Mouse (Mus musculus): ENCODE results near the gene Bdkrb2. TPM values are rescaled to one million over a fixed set of nuclear protein-coding genes. Genes with fewer than 3 reads are reported as not detected.

Gene Bdkrb2
- polyA plus RNA-seq, 1 experiment from 2014 or later = 0.64 TPM

- Histone ChIP-seq H3K4me1 (replicated peaks) (peaks cover 29% of the 10 kb centered on the region), H3K36me3 (no peaks in the 10 kb centered on the region), H3K27ac (no peak overlapping the region), H3K9me3 (no peaks in the 10 kb centered on the region), H3K4me3 (no peak overlapping the region), H3K27me3 (ENCODE audit: insufficient read depth, poor library complexity, severe bottlenecking) (peaks cover 35% of the 10 kb centered on the region)
- WGBS = 85% methylated on average over 6 of the region's 6 CpGs
- no peak for DNase-seq (ENCODE audit: low spot score)
Measured at GRCm38 (mm10) chr12:105548881-105549280, 14.1 kb upstream of the Bdkrb2 start.

GRCm38 (mm10) chr12:105549835-105550802 lies 12.9 kb upstream of the Bdkrb2 start:
- no peak for DNase-seq (ENCODE audit: low spot score)
- Histone ChIP-seq H3K36me3 (no peaks in the 10 kb centered on the region), H3K4me1 (replicated peaks) (peaks cover 41% of the 10 kb centered on the region), H3K4me3 (no peak overlapping the region), H3K27me3 (ENCODE audit: insufficient read depth, poor library complexity, severe bottlenecking) (peaks cover 31% of the 10 kb centered on the region), H3K27ac (no peak overlapping the region), H3K9me3 (no peaks in the 10 kb centered on the region)
- WGBS = 80% methylated on average over 4 of the region's 4 CpGs

GRCm38 (mm10) chr12:105551551-105551989 lies 11.5 kb upstream of the Bdkrb2 start:
- Histone ChIP-seq H3K27ac (no peak overlapping the region), H3K27me3 (ENCODE audit: insufficient read depth, poor library complexity, severe bottlenecking) (peaks cover 30% of the 10 kb centered on the region), H3K36me3 (no peaks in the 10 kb centered on the region), H3K4me1 (replicated peaks) (peaks cover 36% of the 10 kb centered on the region), H3K9me3 (no peaks in the 10 kb centered on the region), H3K4me3 (no peak overlapping the region)
- 69% methylated on average over 6 of the region's 6 CpGs for WGBS
- DNase-seq (ENCODE audit: low spot score) = no peak

- H3K4me3 ChIP-seq = no peak overlapping the region
- peaks cover 27% of the 10 kb centered on the region for H3K4me1 ChIP-seq (replicated peaks)
- H3K27me3 ChIP-seq (ENCODE audit: insufficient read depth, poor library complexity, severe bottlenecking) = peaks cover 4% of the 10 kb centered on the region; the same call in 1 of the 2 replicates
- WGBS = 80% methylated on average over 8 of the region's 8 CpGs
- no peaks in the 10 kb centered on the region for H3K9me3 ChIP-seq
- DNase-seq (ENCODE audit: low spot score) = no peak
- H3K27ac ChIP-seq = 0 out of 2 replicates have a peak overlapping the region, but pooled peaks have one; percentile 1
- no peaks in the 10 kb centered on the region for H3K36me3 ChIP-seq
Measured at GRCm38 (mm10) chr12:105554151-105554772, 8.8 kb upstream of the Bdkrb2 start.

GRCm38 (mm10) chr12:105555172-105555571 lies 7.9 kb upstream of the Bdkrb2 start:
- WGBS = 65% methylated on average over 5 of the region's 5 CpGs
- H3K4me1 ChIP-seq (replicated peaks) = peaks cover 24% of the 10 kb centered on the region
- no peak for DNase-seq (ENCODE audit: low spot score)
- H3K27ac ChIP-seq = no peak overlapping the region; the same call in 1 of the 2 replicates
- no peak overlapping the region for H3K4me3 ChIP-seq
- 0 out of 2 replicates have a peak, but pooled peaks cover under 1% of the 10 kb centered on the region for H3K27me3 ChIP-seq (ENCODE audit: insufficient read depth, poor library complexity, severe bottlenecking)
- H3K36me3 ChIP-seq = no peaks in the 10 kb centered on the region
- H3K9me3 ChIP-seq = no peaks in the 10 kb centered on the region

GRCm38 (mm10) chr12:105557250-105557925 lies 5.6 kb upstream of the Bdkrb2 start:
- H3K36me3 ChIP-seq = no peaks in the 10 kb centered on the region
- no peak for DNase-seq (ENCODE audit: low spot score)
- H3K4me3 ChIP-seq = no peak overlapping the region
- H3K4me1 ChIP-seq (replicated peaks) = peaks cover 40% of the 10 kb centered on the region
- no peaks in the 10 kb centered on the region for H3K9me3 ChIP-seq
- H3K27me3 ChIP-seq (ENCODE audit: insufficient read depth, poor library complexity, severe bottlenecking) = peaks cover 21% of the 10 kb centered on the region
- 71% methylated on average over 7 of the region's 7 CpGs for WGBS
- H3K27ac ChIP-seq = no peak overlapping the region

- H3K36me3 ChIP-seq = no peaks in the 10 kb centered on the region
- DNase-seq (ENCODE audit: low spot score) = no peak
- no peak overlapping the region for H3K27ac ChIP-seq
- no peaks in the 10 kb centered on the region for H3K9me3 ChIP-seq
- peaks cover 41% of the 10 kb centered on the region for H3K4me1 ChIP-seq (replicated peaks)
- peaks cover 58% of the 10 kb centered on the region for H3K27me3 ChIP-seq (ENCODE audit: insufficient read depth, poor library complexity, severe bottlenecking)
- H3K4me3 ChIP-seq = no peak overlapping the region
- 55% methylated on average over 8 of the region's 8 CpGs for WGBS
Measured at GRCm38 (mm10) chr12:105561007-105561534, 2.0 kb upstream of the Bdkrb2 start.

GRCm38 (mm10) chr12:105562056-105562820 lies 788 bp upstream of the Bdkrb2 start:
- Histone ChIP-seq H3K27me3 (ENCODE audit: insufficient read depth, poor library complexity, severe bottlenecking) (peaks cover 62% of the 10 kb centered on the region), H3K4me1 (replicated peaks) (peaks cover 36% of the 10 kb centered on the region), H3K4me3 (peak overlapping the region; percentile 51), H3K9me3 (peaks cover 6% of the 10 kb centered on the region; the same call in 1 of the 2 replicates), H3K36me3 (no peaks in the 10 kb centered on the region), H3K27ac (no peak overlapping the region)
- 31% methylated on average over 8 of the region's 8 CpGs for WGBS
- DNase-seq (ENCODE audit: low spot score) = no peak

- H3K4me1 ChIP-seq (replicated peaks) = peaks cover 36% of the 10 kb centered on the region
- peak overlapping the region; percentile 51 for H3K4me3 ChIP-seq
- H3K27ac ChIP-seq = no peak overlapping the region
- peaks cover 62% of the 10 kb centered on the region for H3K27me3 ChIP-seq (ENCODE audit: insufficient read depth, poor library complexity, severe bottlenecking)
- H3K36me3 ChIP-seq = no peaks in the 10 kb centered on the region
- H3K9me3 ChIP-seq = peaks cover 6% of the 10 kb centered on the region; the same call in 1 of the 2 replicates
- 9% methylated on average over 25 of the region's 25 CpGs for WGBS
- no peak for DNase-seq (ENCODE audit: low spot score)
Measured at GRCm38 (mm10) chr12:105563726-105564275, 775 bp downstream of the Bdkrb2 start.

- 83% methylated on average over 5 of the region's 5 CpGs for WGBS
- Histone ChIP-seq H3K4me1 (replicated peaks) (peaks cover 36% of the 10 kb centered on the region), H3K36me3 (no peaks in the 10 kb centered on the region), H3K27me3 (ENCODE audit: insufficient read depth, poor library complexity, severe bottlenecking) (peaks cover 62% of the 10 kb centered on the region), H3K9me3 (peaks cover 6% of the 10 kb centered on the region; the same call in 1 of the 2 replicates), H3K4me3 (no peak overlapping the region), H3K27ac (no peak overlapping the region)
- no peak for DNase-seq (ENCODE audit: low spot score)
Measured at GRCm38 (mm10) chr12:105565221-105565620, 2.2 kb downstream of the Bdkrb2 start.

GRCm38 (mm10) chr12:105571867-105572266 lies 8.8 kb downstream of the Bdkrb2 start:
- Histone ChIP-seq H3K4me1 (replicated peaks) (no peaks in the 10 kb centered on the region), H3K9me3 (peaks cover 3% of the 10 kb centered on the region; the same call in 1 of the 2 replicates), H3K27me3 (ENCODE audit: insufficient read depth, poor library complexity, severe bottlenecking) (no peaks in the 10 kb centered on the region), H3K36me3 (no peaks in the 10 kb centered on the region), H3K27ac (no peak overlapping the region), H3K4me3 (no peak overlapping the region)
- 77% methylated on average over 3 of the region's 3 CpGs for WGBS
- DNase-seq (ENCODE audit: low spot score) = no peak
